Mouse (Mus musculus) heart, adult 2 months (tissue): Measurements from ENCODE around the gene Rasip1. TPM values are rescaled to one million over a fixed set of nuclear protein-coding genes. Genes with fewer than 3 reads are reported as not detected.

Source experiments
- DNase-seq, 2 experiments: peaks; one replicate each; pipeline ENCODE4 v3.0.0; 2021
- H3K27ac ChIP-seq: fragments of 200-600 bp; 2 replicates; pipeline ENCODE4 v1.8.1; 2022
- H3K27me3 ChIP-seq: fragments of 200-500 bp; 2 replicates; pipeline ENCODE4 v1.6.1; 2012; ENCODE audit warnings: mild to moderate bottlenecking, low read length, inconsistent platforms, mixed read lengths; ENCODE audit not compliant: control insufficient read depth, insufficient read depth
- H3K36me3 ChIP-seq: fragments of 200-500 bp; 2 replicates; pipeline ENCODE4 v1.6.1; 2012; ENCODE audit warnings: low read length, inconsistent platforms; ENCODE audit not compliant: control insufficient read depth, insufficient read depth
- H3K4me1 ChIP-seq: fragments of 200-500 bp; 2 replicates; pipeline ENCODE4 v1.6.1; 2011; ENCODE audit warnings: low read length; ENCODE audit not compliant: control insufficient read depth, insufficient read depth
- H3K4me3 ChIP-seq: fragments of 200-600 bp; 2 replicates; pipeline ENCODE4 v1.8.1; 2022
- H3K79me2 ChIP-seq: fragments of 200-500 bp; replicated peaks from 2 replicates; pipeline ENCODE4 v1.6.1; 2012; ENCODE audit warnings: mild to moderate bottlenecking, inconsistent platforms, low read length, moderate library complexity, mixed read lengths; ENCODE audit not compliant: control insufficient read depth, insufficient read depth
- H3K9ac ChIP-seq: fragments of 200-500 bp; 2 replicates; pipeline ENCODE4 v1.6.1; 2012; ENCODE audit warnings: low read depth, mild to moderate bottlenecking, control low read depth, inconsistent platforms, low read length, mixed read lengths
- CTCF ChIP-seq: fragments of 200-600 bp; IDR thresholded peaks from 2 replicates; pipeline ENCODE4 v1.8.1; 2022; ENCODE audit warnings: antibody characterized with exemption, mild to moderate bottlenecking, moderate library complexity
- EP300 ChIP-seq: fragments of 200-500 bp; IDR thresholded peaks from 2 replicates; pipeline ENCODE4 v1.6.1; 2011; ENCODE audit warnings: low read depth, low read length, control low read depth; ENCODE audit not compliant: insufficient read depth
- POLR2A ChIP-seq: fragments of 200-500 bp; IDR thresholded peaks from 2 replicates; pipeline ENCODE4 v1.6.1; 2011; ENCODE audit warnings: mild to moderate bottlenecking, low read depth, low read length, control low read depth; ENCODE audit not compliant: insufficient read depth
- WGBS: fragments of 180-500 bp; shearing (Covaris S2); methylation state at CpG from one replicate; pipeline ENCODE4 v1.1.7; 2018; 5-methylcytosine and 5-hydroxymethylcytosine counted together
- intact Hi-C: fragments of 180-260 bp; cut with DNase I; formaldehyde crosslinking; loops from one replicate; pipeline ENCODE4 v1.15.1; 2025
- polyA plus RNA-seq: library from polyadenylated mRNA; depleted of rRNA; stranded (reverse); fragments of >200 nt; gene quantifications from 2 replicates; pipeline ENCODE4 v1.2.3, GENCODE M21; 2012
- total RNA-seq, 2 experiments: library from RNA; stranded (reverse); gene quantifications; 2 replicates each; pipeline ENCODE4 v1.2.3; 2021

The Rasip1 gene
- total and polyA plus RNA-seq, 3 experiments: 25.0 to 30.5 (median 25.5) TPM

DNA sequence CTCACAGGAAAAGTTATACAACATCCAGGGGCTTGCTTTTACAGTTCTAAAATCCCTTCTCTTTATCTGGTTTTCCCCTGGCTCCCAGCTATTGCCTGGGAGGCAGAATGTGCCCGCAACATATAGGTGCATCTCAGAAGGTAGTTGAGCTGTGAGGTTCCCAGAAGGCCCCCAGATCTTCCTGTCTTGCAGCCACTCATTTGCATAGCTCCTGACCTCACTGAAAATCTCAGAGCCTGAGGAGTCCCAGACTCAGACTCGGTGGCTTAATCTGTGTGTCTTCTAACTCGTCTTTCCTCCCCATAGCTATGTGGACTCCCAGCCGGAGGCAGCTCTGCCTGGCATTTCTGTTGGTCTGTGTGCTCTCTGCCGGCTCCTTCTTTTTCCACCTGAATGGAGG lies 9.0 kb upstream of the Rasip1 start:
- H3K79me2 ChIP-seq: no peaks in the 10 kb centered on the region
- H3K27me3 ChIP-seq: no peaks in the 10 kb centered on the region
- no peak overlapping the region for H3K27ac ChIP-seq
- WGBS: 85% methylated on average over 5 of the region's 5 CpGs
- intact Hi-C loops: no loop called here
- no peak overlapping the region for H3K4me3 ChIP-seq
- no peaks in the 10 kb centered on the region for H3K36me3 ChIP-seq
- no peak for DNase-seq
- TF ChIP-seq EP300 (no peak), CTCF (no peak), POLR2A (no peak)
- H3K4me1 ChIP-seq: no peaks in the 10 kb centered on the region; the same call in 1 of the 2 replicates
- H3K9ac ChIP-seq: no peak overlapping the region

GRCm38 (mm10) chr7:45619592-45619991 lies 7.7 kb upstream of the Rasip1 start:
- no peak overlapping the region for H3K27ac ChIP-seq
- no peaks in the 10 kb centered on the region for H3K27me3 ChIP-seq
- H3K79me2 ChIP-seq: no peaks in the 10 kb centered on the region
- no peak for TF ChIP-seq EP300
- no peak overlapping the region for H3K4me3 ChIP-seq
- no peaks in the 10 kb centered on the region for H3K36me3 ChIP-seq
- 79% methylated on average over 5 of the region's 5 CpGs for WGBS
- no peak for DNase-seq
- intact Hi-C loops: no loop called here
- no peaks in the 10 kb centered on the region; the same call in 1 of the 2 replicates for H3K4me1 ChIP-seq
- H3K9ac ChIP-seq: no peak overlapping the region

GRCm38 (mm10) chr7:45621443-45621842 lies 5.8 kb upstream of the Rasip1 start, which contains the start of gene Izumo1:
Gene Izumo1 (plus strand): TSS chr7:45621811.
- intact Hi-C loops: no loop called here
- Histone ChIP-seq H3K27me3 (no peaks in the 10 kb centered on the region), H3K4me1 (no peaks in the 10 kb centered on the region; the same call in 1 of the 2 replicates), H3K4me3 (no peak within 1 kb of the TSS), H3K79me2 (no peaks in the 10 kb centered on the region), H3K9ac (no peak within 1 kb of the TSS), H3K36me3 (no peaks in the 10 kb centered on the region), H3K27ac (no peak within 1 kb of the TSS)
- WGBS: 25% methylated on average over 9 of the region's 9 CpGs
- TF ChIP-seq POLR2A (no peak), EP300 (no peak), CTCF (no peak)
- peak; percentile 46 to 56 for DNase-seq

GRCm38 (mm10) chr7:45623507-45623906 lies 3.8 kb upstream of the Rasip1 start:
- DNase-seq: no peak
- Histone ChIP-seq H3K27ac (no peak overlapping the region), H3K79me2 (no peaks in the 10 kb centered on the region), H3K4me1 (no peaks in the 10 kb centered on the region; the same call in 1 of the 2 replicates), H3K9ac (no peak overlapping the region), H3K36me3 (no peaks in the 10 kb centered on the region), H3K27me3 (no peaks in the 10 kb centered on the region), H3K4me3 (no peak overlapping the region)
- 90% methylated on average over 11 of the region's 11 CpGs for WGBS
- TF ChIP-seq CTCF (no peak), POLR2A (no peak), EP300 (no peak)
- intact Hi-C loops: no loop called here

GRCm38 (mm10) chr7:45624718-45625117 lies 2.6 kb upstream of the Rasip1 start:
- Histone ChIP-seq H3K4me3 (no peak overlapping the region), H3K79me2 (no peaks in the 10 kb centered on the region; the same call in 1 of the 2 replicates), H3K27ac (no peak overlapping the region), H3K4me1 (no peaks in the 10 kb centered on the region; the same call in 1 of the 2 replicates), H3K36me3 (no peaks in the 10 kb centered on the region; the same call in 1 of the 2 replicates), H3K9ac (no peak overlapping the region), H3K27me3 (no peaks in the 10 kb centered on the region)
- intact Hi-C loops: no loop called here
- DNase-seq: no peak
- 96% methylated on average over 3 of the region's 3 CpGs for WGBS
- TF ChIP-seq POLR2A (no peak), EP300 (no peak), CTCF (no peak)

- no peaks in the 10 kb centered on the region; the same call in 1 of the 2 replicates for H3K79me2 ChIP-seq
- intact Hi-C loops: no loop called here
- peaks cover 2% of the 10 kb centered on the region; the same call in 1 of the 2 replicates for H3K36me3 ChIP-seq
- H3K9ac ChIP-seq: no peak overlapping the region
- no peak overlapping the region for H3K4me3 ChIP-seq
- DNase-seq: no peak
- 89% methylated on average over 8 of the region's 8 CpGs for WGBS
- no peak overlapping the region for H3K27ac ChIP-seq
- peaks cover 2% of the 10 kb centered on the region; the same call in 1 of the 2 replicates for H3K4me1 ChIP-seq
- no peaks in the 10 kb centered on the region for H3K27me3 ChIP-seq
- no peak for TF ChIP-seq POLR2A
- no peak for TF ChIP-seq CTCF
- TF ChIP-seq EP300: no peak
These were observed 1.8 kb upstream of the Rasip1 start for GRCm38 (mm10) chr7:45625481-45625880.
